Mouse (Mus musculus) cortical plate, adult 2 months (tissue): ENCODE measurements around the gene Alox12. TPM values are rescaled to one million over a fixed set of nuclear protein-coding genes. Genes with fewer than 3 reads are reported as not detected.

Experiments used
- H3K27ac ChIP-seq: fragments of 200-500 bp; 2 replicates; pipeline ENCODE4 v1.5.1; 2012; ENCODE audit warnings: low read length, control low read depth, inconsistent platforms; ENCODE audit not compliant: insufficient read depth
- H3K4me1 ChIP-seq: fragments of 200-500 bp; 2 replicates; pipeline ENCODE4 v1.6.1; 2011; ENCODE audit warnings: low read length; ENCODE audit not compliant: control insufficient read depth, insufficient read depth
- H3K4me3 ChIP-seq: fragments of 200-500 bp; 2 replicates; pipeline ENCODE4 v1.5.1; 2011; ENCODE audit warnings: mild to moderate bottlenecking, low read length, control low read depth; ENCODE audit not compliant: insufficient read depth
- CTCF ChIP-seq: fragments of 200-500 bp; IDR thresholded peaks from 2 replicates; pipeline ENCODE4 v1.5.1; 2011; ENCODE audit warnings: mild to moderate bottlenecking, control low read depth, low read length; ENCODE audit not compliant: insufficient read depth; ENCODE audit errors: extremely low read depth
- POLR2A ChIP-seq: fragments of 200-500 bp; IDR thresholded peaks from 2 replicates; pipeline ENCODE4 v1.6.1; 2011; ENCODE audit warnings: mild to moderate bottlenecking, low read length, control low read depth; ENCODE audit not compliant: insufficient read depth; ENCODE audit errors: extremely low read depth
- polyA plus RNA-seq: library from polyadenylated mRNA; depleted of rRNA; stranded (reverse); fragments of >200 nt; gene quantifications from 2 replicates; pipeline ENCODE4 v1.2.3, GENCODE M21; 2012

The Alox12 gene
- polyA plus RNA-seq, 1 experiment = 1.5 TPM

DNA sequence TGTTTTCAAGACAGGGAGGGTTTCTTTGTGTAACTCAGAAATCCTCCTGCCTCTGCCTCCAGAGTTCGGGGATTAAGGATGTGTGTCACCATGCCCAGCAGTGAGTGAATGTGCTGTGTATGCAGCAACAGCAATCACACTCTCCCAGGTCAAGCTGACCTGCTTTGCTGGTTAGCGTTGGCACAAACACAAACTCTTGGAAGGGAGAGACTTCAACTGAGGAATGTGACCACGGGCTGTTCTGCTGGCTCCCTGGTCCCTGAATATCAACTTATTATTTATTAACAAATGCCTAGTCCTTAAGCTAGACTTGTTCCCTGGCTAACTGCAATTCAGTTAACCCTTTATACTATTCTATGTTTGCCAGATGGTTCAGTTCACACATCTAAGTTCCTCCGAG lies 28.5 kb upstream of the Alox12 start:
- TF ChIP-seq CTCF (no peak), POLR2A (no peak)
- Histone ChIP-seq H3K27ac (no peak overlapping the region), H3K4me3 (no peak overlapping the region), H3K4me1 (no peaks in the 10 kb centered on the region)

GRCm38 (mm10) chr11:70280441-70280840 lies 25.3 kb upstream of the Alox12 start:
- no peak overlapping the region for H3K4me3 ChIP-seq
- no peak overlapping the region for H3K27ac ChIP-seq
- H3K4me1 ChIP-seq = no peaks in the 10 kb centered on the region
- TF ChIP-seq POLR2A = no peak
- no peak for TF ChIP-seq CTCF

- no peaks in the 10 kb centered on the region for H3K4me1 ChIP-seq
- H3K4me3 ChIP-seq = no peak overlapping the region
- H3K27ac ChIP-seq = no peak overlapping the region
- TF ChIP-seq POLR2A = no peak
- no peak for TF ChIP-seq CTCF
Measured at GRCm38 (mm10) chr11:70278961-70279360, 23.8 kb upstream of the Alox12 start.

GRCm38 (mm10) chr11:70271641-70272040 lies 16.5 kb upstream of the Alox12 start:
- no peaks in the 10 kb centered on the region for H3K4me1 ChIP-seq
- no peak overlapping the region for H3K27ac ChIP-seq
- no peak for TF ChIP-seq POLR2A
- no peak overlapping the region for H3K4me3 ChIP-seq

GRCm38 (mm10) chr11:70266405-70266804 lies 11.3 kb upstream of the Alox12 start:
- H3K4me3 ChIP-seq = no peak overlapping the region
- no peaks in the 10 kb centered on the region for H3K4me1 ChIP-seq
- no peak for TF ChIP-seq POLR2A
- no peak for TF ChIP-seq CTCF
- H3K27ac ChIP-seq = no peak overlapping the region

GRCm38 (mm10) chr11:70265819-70266218 lies 10.7 kb upstream of the Alox12 start:
- no peaks in the 10 kb centered on the region for H3K4me1 ChIP-seq

GRCm38 (mm10) chr11:70265252-70265651 lies 10.1 kb upstream of the Alox12 start:
- no peak overlapping the region for H3K27ac ChIP-seq
- H3K4me1 ChIP-seq = no peaks in the 10 kb centered on the region
- no peak overlapping the region for H3K4me3 ChIP-seq
- TF ChIP-seq POLR2A (no peak), CTCF (no peak)

More at GRCm38 (mm10) chr11:70265819-70266218, 10.7 kb upstream of the Alox12 start:
- Histone ChIP-seq H3K4me3 (no peak overlapping the region), H3K27ac (no peak overlapping the region)
- TF ChIP-seq POLR2A (no peak), CTCF (no peak)

GRCm38 (mm10) chr11:70259035-70259434 lies 3.9 kb upstream of the Alox12 start:
- no peak overlapping the region for H3K27ac ChIP-seq
- TF ChIP-seq CTCF = no peak
- TF ChIP-seq POLR2A = no peak
- H3K4me3 ChIP-seq = no peak overlapping the region
- no peaks in the 10 kb centered on the region for H3K4me1 ChIP-seq

DNA sequence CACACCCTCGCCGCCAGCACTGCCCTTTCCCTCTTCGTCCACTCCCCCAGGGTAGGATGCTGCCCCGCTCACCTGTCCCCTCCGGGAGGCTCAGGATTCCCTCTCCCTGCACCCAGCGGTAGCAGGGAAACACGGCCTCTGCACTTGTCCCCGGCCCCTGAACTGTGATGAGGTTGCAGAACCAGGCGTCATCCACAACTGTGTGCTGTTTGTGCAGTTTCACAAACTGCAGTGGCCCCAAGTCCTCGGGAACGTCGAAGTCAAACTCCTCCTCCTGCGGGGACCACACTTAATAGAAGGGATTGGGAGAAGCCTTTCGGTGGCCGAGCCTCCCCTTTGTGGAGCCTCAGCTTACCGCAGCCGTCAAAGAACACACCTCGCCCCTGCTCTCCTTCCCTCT lies 816 bp downstream of the Alox12 start:
- Histone ChIP-seq H3K4me1 (no peaks in the 10 kb centered on the region), H3K4me3 (no peak overlapping the region), H3K27ac (no peak overlapping the region)
- TF ChIP-seq POLR2A = no peak
- TF ChIP-seq CTCF = no peak

- TF ChIP-seq POLR2A (no peak), CTCF (no peak)
- no peak overlapping the region for H3K4me3 ChIP-seq
- no peak overlapping the region for H3K27ac ChIP-seq
- H3K4me1 ChIP-seq = no peaks in the 10 kb centered on the region
Measured at GRCm38 (mm10) chr11:70251853-70252252, 3.3 kb downstream of the Alox12 start.

DNA sequence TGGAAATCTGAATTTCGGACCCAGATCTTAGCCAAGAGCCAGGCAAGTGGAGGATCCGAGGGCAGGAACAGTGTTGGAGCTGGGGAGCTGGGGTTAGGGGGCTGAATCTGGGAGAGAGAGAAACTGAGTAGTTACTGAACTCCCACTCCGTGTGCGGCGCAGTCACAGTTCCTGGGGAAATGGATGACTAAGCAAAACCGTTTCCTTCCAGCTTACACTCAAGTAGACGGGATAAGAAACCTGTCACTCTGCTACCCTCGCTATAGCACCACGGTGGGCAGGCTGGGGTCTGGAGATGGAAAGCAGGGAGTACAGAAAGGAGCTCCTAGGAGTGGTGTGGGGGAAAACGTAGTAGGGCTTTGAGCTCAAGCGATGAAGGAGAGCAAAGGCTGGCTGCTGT lies 5.0 kb downstream of the Alox12 start:
- Histone ChIP-seq H3K4me3 (no peak overlapping the region), H3K27ac (no peak overlapping the region), H3K4me1 (no peaks in the 10 kb centered on the region)
- no peak for TF ChIP-seq CTCF
- TF ChIP-seq POLR2A = no peak
